Mouse (Mus musculus) layer of hippocampus, postnatal 25 days (tissue): ENCODE data around the gene Fam53a. TPM values are rescaled to one million over a fixed set of nuclear protein-coding genes. Genes with fewer than 3 reads are reported as not detected.

Source experiments
- total RNA-seq, 2 experiments: library from RNA; stranded (reverse); gene quantifications; 2 replicates each; pipeline ENCODE4 v1.2.3; 2021

Gene Fam53a
- total RNA-seq, 2 experiments from 2014 or later: 25.5 to 25.7 TPM

Other genes with a start within 250 kb of the Fam53a start
- gene Nkx1-1, start 195.7 kb downstream of the Fam53a start, total RNA-seq: not detected
- gene Gm9903, start 290 bp upstream of the Fam53a start, total RNA-seq: 1 to 10 TPM in 1 of 2 experiments, under 1 TPM in 1; 0.59 to 1.4 TPM
- gene Slbp, start 22.9 kb upstream of the Fam53a start, total RNA-seq: 10 to 100 TPM; 22.4 to 22.5 TPM
- 1 to 10 TPM; 5.2 to 8.3 TPM for gene Tacc3, start 28.5 kb upstream of the Fam53a start, total RNA-seq
- 10 to 100 TPM; 23.7 to 25.1 TPM for gene Tmem129, start 28.8 kb upstream of the Fam53a start, total RNA-seq
- gene Fgfr3, start 92.0 kb upstream of the Fam53a start, total RNA-seq: 100 to 1,000 TPM; 107 to 123 TPM
- 100 to 1,000 TPM in 1 of 2 experiments, 10 to 100 TPM in 1; 98.8 to 103 TPM for gene Letm1, start 153.2 kb upstream of the Fam53a start, total RNA-seq
- 100 to 1,000 TPM; 122 to 126 TPM for gene Nsd2, start 191.1 kb upstream of the Fam53a start, total RNA-seq